Mouse (Mus musculus) inflammation-experienced regulatory T-cells, adult 6 months (primary cell): ENCODE measurements around the gene Nr5a2. TPM values are rescaled to one million over a fixed set of nuclear protein-coding genes. Genes with fewer than 3 reads are reported as not detected.
A peak's percentile ranks its signal among the peaks of the same experiment; 100 is the strongest.

Experiments
- ATAC-seq: one replicate; pipeline ENCODE4 v1.8.0; 2017
- polyA plus RNA-seq, 3 experiments: library from polyadenylated mRNA; unstranded; fragments of 100-300 nt; shearing (Covaris generic); gene quantifications; one replicate each; pipeline ENCODE4 v1.2.1; 2017

The Nr5a2 gene
- polyA plus RNA-seq, 3 experiments from 2014 or later, result not detected

DNA sequence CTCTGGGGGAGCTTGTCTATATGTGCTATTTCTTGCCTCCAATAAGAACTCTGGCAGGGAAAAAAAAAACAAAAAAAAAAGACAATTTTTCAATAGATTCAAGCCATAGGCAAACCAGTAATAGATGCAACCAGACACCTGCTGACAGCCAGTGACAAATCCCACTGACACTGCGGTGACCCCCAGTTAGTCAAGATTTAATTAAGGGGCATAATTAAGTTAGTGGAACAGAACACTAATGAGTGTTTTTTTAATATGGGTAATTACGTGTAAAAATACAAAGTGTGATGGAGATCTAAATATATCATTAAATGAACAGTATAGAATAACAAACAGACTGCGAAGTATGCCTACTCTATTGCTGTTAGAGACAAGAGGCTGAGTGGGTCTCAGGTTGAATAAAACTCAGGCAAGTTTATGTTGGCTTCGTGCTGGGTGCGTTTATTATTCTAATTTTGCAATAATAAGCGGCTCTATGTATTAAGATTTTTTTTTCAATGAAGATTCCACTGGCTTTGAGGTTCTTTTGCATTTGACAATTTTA lies 50.7 kb downstream of the Nr5a2 start:
- ATAC-seq, result no peak

DNA sequence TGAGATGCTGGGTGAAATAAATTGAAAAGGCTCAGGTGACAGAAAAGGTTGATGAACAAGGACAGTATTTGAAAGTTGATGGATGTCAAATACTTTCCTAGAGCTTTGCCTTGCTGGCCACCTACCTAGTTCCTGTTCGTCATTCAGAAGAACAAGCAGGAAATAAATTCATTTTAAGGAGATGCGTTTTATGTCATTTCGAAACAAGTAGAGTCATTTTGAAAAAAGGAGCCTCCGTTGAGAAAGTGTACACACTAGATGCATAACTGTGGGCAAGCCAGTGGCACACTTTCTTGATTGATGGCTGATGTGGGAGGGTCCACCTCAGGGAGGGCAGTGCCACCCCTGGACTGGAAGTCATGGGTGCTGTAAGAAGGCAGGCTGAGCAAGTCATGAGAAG lies 62.1 kb downstream of the Nr5a2 start:
- peak; percentile 43 for ATAC-seq

DNA sequence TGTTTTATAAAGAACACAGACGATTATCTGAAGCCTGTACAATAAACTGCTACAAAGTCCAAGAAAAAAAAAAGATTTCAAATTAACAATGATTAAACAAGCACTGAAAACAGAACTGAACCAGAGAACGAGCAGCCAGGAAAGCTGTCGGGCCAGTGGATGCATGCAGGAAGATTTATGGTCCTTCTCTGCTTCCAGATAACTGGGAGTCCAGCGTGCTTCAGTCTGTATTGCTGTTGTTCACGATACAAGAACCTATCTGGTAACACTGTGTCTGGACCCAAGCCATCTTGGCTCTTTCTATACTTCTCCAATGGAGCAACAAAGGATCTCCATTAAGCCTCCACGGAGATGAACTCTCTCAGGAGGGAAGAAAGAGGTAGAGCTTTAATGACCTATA lies 63.9 kb downstream of the Nr5a2 start:
- no peak for ATAC-seq

DNA sequence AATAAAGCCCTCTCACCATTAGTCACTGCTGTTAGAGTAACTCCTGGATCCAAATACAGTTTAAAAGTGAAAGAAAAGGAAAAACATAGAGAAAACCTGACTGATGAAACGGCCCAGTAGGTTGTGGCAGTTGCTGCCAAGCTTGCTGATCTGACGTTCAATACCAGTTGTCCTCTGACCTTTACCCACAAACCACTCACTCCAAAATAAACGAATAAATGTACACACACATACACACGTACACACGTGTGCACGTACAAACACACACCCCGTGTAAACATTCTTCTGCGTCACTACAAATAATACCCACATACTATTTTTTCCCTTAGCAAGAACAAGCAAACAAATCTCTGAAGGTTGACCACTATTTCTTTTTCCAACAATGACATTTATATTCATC lies 64.4 kb downstream of the Nr5a2 start:
- ATAC-seq, result no peak

DNA sequence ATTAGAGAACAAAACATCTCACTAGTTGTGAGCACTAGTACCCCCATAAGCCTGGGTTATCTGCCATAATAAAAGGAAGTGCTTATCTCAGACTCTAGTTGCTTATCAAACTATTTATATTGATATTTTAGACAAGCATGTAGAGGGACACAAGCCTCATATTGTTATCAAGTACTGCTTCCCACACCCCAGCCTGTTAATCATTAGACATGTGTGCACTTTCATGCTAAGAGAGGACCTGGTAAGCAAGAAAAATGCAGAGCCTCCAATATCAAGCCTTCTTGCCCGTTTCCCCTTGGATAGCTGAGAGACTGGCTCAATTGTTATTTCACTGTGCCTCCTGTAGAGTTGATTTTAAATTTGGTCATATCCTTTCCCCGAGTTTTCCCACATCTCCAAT lies 65.5 kb downstream of the Nr5a2 start:
- ATAC-seq, result no peak

DNA sequence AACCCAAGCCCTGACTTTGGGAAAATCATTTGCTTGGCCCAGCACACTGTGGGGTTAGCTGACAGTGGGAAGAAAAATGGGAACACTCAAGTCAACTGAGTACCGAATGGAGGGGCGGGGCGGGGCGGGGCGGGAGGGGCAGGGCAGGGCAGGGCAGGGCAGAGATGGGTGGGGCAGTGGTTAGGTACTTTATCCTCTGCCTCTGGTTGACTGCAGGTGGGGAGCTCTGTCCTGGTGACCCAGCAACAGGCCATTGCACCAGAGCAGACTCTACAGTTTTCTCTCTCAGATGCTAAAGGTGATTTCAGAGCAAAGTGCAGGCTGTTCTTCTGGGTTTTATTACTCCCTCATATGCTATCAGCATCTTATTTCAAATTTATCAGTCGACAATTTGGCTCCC lies 67.1 kb downstream of the Nr5a2 start:
- ATAC-seq, result no peak

DNA sequence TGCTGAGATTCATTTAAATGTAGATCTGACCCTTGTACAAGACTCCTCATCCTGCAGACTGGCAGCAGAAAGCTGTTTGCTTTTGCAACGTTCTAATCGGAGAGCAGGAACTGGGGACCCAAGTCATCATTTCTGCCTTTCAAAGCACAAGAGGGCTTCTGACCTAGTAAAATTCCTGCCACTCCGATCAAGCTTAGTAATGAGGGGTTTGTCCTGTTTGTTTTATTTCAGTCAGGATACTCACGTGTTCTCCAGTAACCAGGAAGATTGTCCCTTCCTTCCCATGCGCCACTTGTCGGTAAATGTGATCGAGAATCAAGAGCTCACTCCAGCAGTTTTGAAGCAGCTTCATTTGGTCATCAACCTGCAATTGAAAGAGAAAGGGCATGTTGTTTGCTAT lies 69.8 kb downstream of the Nr5a2 start:
- ATAC-seq, result no peak

DNA sequence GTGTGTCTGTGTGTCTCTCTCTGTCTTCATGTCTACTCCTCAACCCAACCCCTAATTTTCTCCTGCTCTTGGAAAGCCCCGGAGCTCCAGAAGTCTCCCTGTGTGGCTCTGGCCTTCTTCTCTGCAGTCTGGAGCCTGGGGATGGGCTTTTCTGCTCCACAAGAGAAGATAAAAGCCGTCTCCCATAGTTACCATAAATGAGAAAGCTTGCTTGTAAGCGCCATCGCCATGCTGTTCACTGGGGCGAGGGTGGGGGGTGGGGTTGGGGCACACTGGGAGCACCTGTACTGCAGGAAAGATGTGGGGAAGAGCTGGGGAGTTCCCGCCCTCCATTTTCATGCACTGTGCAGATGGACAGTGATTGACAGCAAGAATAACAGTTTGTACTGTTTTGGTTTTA lies 71.5 kb downstream of the Nr5a2 start:
- no peak for ATAC-seq

DNA sequence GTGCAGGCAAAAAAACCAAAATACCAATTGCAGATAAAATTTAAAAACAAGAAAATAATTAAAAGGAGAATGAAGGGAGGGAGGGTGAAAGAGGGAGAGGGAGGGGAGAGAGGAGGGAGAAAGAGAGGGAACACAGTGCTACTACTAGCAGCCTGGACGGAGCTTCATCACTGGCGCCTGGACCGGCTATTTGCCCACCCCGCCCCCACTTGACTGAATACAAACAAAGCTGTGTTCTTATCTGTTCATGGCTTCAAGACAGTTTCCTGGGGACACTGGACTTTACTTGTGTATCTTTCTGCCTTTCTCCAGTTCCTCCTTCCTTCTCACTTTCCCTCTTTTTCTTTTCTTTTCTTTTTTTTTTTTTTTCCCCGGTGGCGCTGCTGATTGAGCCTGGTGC lies 73.6 kb downstream of the Nr5a2 start:
- no peak for ATAC-seq

DNA sequence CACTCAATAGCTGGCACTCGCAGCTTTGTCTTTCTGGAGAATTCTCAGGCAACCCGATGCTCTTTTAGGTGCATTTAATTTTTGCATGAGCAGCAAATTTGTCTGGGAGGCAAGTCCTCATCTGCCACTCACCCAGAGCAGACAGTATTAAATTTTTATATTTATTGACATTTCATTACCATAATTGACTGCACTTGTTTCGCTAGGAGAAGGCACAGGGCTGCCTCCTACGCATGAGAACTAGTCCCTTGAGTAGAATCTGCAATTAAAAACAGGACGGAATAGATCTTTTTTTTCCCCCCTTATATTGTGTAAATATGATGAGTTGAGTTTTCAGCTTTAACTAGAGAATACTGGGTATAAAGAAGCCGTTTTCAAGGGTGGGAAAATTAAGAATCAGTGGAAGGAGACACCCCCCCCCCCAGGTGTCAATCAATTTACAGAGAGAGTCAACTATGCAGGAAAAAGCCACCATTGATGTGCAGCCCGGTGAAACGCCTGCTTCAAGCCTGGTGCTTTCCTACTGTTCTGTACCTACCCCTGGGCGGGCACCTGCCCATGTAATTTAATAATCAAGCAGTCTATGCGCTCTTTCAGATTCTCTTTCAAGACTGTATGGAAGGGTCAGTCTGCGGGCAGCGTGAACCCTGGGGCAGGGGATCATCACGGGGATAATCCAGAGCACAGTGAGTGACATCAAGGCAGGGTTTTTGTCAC lies 76.6 kb downstream of the Nr5a2 start:
- ATAC-seq, result no peak

DNA sequence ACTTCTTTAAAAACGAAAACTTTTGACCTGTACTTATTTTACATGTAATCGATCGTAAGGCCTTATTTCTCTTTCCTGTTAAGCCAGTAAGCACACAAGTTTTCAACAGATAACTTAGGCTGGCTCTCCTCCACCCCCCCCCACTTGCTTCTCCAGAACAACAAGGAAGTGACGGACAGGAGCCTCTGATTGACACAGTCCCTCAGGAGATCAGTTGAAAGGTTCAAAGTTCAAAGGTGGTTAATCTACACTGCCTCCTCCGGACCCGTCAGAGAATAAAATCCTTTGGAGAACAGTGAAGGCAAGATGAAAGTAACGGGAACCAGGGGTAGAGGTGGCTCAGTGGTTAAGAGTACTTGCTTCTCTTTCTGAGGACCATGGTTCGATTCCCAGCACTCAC lies 80.0 kb downstream of the Nr5a2 start:
- ATAC-seq, result no peak

DNA sequence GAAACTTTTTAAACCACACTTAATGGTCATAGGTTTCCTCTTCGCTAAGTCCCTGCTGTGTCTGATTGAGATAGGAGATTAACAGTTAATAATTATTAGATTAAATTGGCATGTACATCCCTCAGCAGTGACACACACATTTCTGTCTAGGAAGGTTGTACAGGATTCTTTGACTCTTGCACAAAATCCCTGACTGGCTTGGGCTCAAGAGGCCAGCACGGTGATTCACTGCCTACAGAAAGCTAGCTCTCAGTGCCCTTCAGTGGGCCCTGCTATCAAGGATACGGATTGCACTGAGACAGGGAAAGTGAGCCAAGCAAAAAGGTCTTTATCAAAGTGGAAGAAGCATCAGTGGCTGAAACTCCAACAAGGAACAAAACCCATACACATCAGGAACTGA lies 85.2 kb downstream of the Nr5a2 start:
- ATAC-seq, result no peak

DNA sequence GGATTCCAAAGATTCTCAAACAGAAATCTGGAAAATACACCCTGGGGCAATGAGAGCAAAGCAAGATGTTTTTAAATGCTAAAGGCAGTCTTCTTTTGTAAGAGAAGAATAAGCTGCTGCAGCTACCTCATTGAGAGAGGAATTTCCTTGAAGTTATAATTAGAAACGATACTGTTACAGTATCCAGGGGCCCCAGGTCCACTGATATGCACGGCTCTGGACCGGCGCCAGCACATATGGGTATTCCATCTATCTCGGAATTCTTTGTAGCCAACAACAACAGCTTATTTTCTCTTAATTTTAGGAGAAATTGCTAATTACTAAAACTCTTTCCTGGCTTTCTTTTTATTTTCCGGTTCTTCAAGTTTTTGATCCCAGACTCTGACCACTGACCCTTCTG lies 91.3 kb downstream of the Nr5a2 start:
- no peak for ATAC-seq

DNA sequence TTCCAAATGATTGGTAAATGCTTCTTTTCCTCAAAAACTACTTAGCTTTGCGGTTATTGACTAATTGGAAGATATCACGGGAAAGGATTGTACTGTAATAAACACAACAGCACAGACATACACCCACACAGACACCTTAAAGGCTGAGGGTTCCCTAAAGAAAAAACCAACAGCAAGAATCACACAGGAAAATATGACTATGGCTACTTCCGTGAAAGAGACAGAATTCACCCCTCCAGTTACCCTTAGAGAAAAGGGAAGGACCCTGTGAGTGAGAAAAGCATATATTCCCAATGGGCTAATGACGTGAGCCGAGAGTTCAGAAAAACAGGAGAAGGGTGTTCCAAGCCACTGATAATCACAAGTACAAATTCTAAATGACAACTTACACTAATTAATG lies 92.0 kb downstream of the Nr5a2 start:
- no peak for ATAC-seq

DNA sequence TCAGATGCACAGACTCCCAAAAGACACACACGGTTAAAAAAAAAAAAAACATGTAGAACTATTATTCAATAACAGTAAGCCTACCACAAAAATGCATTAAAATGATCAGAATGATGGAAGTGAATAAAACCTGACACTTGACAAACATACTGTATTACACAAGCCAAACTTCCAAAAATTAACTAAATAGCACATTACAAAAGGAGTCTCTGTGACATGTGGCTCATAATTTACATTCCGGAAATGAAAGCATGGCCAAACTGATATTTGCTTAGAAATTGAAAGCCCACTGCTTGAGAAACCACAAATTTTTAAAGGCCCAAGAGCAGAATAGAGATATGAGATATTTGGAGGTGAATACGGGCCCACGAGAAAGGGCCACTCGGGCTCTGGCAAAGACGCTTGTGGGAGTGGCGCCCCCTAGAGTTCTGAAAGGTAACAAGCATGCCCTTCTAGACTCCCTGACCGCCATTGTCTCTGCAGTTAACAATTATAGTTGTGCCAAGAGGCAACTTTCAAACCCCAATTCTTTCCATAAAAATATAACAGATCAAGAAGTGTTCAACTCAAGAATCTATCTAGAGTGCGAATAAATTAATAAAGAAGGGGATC lies 93.7 kb downstream of the Nr5a2 start:
- no peak for ATAC-seq

DNA sequence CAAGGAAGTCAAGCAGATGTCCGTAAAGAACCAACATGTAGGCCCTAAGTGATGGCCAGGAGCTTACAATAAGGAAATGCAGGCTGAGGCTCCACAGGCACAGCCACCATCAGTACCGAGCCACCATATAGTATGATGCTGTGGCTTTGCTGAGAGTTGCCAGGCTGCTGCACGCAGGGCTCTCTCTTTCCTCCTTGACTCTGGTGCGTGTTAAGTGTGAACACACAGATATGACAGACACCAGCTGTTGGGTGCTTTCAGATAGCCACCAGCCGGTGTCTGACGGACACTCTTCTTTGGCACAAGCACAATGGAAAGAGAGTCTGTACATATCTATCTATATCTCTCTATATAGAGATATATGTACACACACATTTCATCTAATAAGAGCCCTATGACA lies 97.0 kb downstream of the Nr5a2 start:
- no peak for ATAC-seq

DNA sequence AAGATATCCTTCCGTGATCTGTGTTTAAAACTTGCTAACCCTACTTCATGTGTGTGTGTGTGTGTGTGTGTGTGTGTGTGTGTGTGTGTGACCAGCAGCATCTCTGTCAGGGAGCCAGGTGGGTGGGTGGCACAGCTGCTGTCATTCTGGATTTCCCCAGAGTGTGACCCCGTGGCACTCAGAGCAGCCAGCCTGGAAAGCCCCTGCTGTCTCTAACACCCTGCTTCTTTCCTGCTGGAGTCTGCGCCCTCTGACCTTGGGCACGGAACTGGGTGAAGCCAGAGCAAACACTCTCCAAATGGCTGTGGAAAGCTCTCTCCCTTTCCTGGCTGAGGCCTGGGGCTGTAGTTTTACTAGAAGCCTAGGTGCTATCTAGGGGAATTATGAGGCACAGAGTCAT lies 100.8 kb downstream of the Nr5a2 start:
- ATAC-seq, result peak; percentile 83

DNA sequence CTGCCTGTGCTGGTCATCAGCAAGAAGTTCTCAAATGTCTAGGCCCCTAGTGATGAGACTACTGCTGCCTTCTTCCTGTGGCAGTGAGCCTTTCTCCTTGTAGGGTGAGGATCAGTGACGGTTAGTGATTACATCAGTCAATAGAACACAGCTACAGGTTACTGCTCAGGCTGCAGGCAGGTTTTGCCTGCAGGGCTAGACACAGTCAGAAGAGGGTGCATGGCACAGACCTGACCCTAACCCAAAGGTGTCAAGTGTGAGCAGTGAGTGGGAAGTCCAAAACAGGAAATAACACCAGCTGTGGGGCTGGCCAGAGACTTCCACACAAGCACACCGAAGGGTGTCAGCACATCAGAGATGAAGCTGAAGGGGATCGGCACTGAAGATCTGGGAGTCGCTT lies 101.5 kb downstream of the Nr5a2 start:
- peak; percentile 64 for ATAC-seq

DNA sequence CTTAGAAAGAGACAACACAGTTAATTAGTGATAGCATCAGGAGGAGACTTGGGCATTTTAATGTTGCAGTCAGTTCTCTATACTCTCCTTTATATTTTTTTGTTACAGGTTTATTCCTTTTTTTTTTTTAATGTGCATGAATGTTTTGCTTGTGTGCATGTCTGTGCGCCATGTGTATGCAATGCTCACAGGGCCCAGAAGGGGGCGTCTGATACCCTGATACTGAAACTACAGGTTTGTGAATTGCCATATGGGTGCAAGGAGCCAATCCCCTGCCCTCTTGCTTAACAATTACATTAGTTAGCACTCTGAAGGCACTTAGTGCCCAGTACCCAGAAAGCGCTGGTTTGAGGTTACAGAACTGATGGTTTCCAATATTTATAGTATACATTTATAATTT lies 104.1 kb downstream of the Nr5a2 start:
- no peak for ATAC-seq

DNA sequence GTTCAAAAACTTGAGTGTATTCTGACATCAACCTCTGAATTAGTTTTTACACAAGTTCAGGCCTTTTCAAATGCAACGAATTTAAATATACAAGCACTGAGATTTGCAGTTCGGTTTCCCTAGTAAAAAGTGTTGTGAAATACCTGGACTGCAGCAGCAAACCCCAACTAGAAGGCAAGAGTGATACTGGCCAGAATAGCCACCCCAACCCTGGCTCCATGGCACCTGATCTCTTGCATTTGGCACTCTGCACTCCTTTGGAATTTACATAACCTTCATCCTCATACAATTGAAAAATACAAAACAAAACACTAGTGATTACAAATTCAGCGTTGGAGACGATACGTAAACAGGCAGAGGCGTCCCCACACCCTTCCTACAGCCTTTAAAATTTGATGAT lies 111.5 kb downstream of the Nr5a2 start:
- no peak for ATAC-seq

DNA sequence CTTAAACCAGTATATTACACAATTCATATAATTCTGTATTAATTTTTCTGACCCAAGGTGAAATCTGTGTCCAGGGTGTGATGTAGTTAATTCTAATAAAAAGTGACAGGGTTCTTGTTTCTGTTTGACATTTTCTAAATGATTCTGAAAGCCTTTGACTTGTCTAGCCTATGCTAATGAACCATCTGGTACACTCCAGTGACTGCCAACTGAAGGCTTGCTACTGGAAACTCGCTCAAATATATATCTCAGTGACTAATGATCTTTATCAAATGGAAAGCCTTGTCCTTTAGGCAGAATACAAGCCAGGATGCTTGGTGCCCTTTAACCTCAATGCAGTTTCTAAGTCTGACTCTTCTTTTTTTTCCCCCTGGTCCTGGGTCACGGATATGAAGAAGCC lies 114.2 kb downstream of the Nr5a2 start:
- no peak for ATAC-seq

DNA sequence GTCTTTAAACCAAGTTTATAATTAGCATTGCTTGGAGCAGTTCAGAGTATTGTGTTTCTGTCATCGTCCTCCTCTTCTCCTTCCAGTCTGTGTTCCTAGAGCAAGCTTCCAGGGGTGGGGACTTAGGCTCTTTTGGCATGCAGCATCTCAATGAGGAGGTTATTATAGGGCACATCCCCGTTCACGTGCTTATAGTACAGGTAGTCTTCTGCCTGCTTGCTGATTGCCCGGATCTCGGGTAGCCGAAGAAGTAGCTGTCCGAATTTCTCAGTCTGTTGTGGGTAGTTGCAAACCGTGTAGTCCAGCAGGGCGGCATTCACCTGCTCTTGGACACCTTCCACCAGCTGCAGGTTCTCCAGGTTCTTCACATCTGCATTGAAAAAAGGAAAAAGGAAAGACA lies 114.9 kb downstream of the Nr5a2 start:
- no peak for ATAC-seq

DNA sequence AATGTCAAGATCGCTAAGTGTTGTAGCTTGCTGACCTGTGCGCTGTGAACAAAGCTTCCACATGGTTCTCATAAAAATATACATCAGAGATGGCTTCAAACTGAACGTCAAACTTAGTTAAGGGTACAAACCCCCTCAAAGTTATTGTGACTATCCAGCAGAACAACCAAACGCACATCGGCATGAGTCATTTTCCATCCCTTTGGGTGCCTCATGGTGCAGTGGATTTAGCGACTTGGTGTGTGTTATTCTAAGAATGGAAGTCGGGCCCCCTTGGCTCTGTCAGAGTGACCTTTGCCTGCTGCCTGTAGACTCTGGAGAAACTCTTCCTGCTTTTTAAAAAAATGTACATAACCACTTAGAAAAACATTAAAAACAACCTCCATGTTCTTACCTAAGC lies 119.7 kb downstream of the Nr5a2 start:
- ATAC-seq, result no peak

DNA sequence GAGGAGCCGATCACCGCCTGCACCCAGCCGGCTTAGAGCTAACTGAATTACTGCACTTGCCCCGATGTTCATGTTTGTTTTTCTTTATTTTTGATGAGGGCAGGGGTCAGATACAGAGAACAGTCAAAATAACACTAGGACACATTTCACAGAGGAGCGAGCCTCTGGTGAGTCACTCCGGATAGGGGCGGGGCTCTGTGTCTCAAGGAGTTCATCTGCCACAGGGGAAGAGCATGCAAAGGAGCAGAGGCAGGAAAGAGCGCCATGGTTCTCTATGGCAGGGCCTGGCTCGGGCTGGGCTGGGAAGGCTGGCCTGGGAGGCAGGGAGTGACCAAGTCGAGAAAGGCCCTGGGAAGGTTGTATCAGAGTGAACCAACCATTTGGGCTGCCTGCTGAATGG lies 121.0 kb downstream of the Nr5a2 start:
- ATAC-seq, result no peak
